Mouse (Mus musculus) C2C12 (cell line): ENCODE results near the gene Rims3. TPM values are rescaled to one million over a fixed set of nuclear protein-coding genes. Genes with fewer than 3 reads are reported as not detected.

ENCODE experiments used
- H3K27me3 ChIP-seq: one replicate; pipeline ENCODE4 v1.6.1; 2011; ENCODE audit not compliant: control insufficient read depth, insufficient read depth, insufficient read length
- H3K36me3 ChIP-seq: one replicate; pipeline ENCODE4 v1.6.1; 2011; ENCODE audit not compliant: control insufficient read depth, insufficient read depth
- H3K4me3 ChIP-seq: one replicate; pipeline ENCODE4 v1.5.1; 2011; ENCODE audit warnings: mild to moderate bottlenecking, control low read depth; ENCODE audit not compliant: poor library complexity, insufficient read depth, severe bottlenecking
- H3K79me2 ChIP-seq: one replicate; pipeline ENCODE4 v1.6.1; 2011; ENCODE audit not compliant: control insufficient read depth, insufficient read depth
- H3K79me3 ChIP-seq: one replicate; pipeline ENCODE4 v1.6.1; 2011; ENCODE audit warnings: low read depth, control low read depth
- H3ac ChIP-seq: one replicate; pipeline ENCODE3; 2011; ENCODE audit warnings: low read depth; ENCODE audit not compliant: control insufficient read depth, insufficient read length
- CEBPB ChIP-seq: IDR thresholded peaks from one replicate; pipeline ENCODE4 v1.6.1; 2011; ENCODE audit warnings: low read depth, mild to moderate bottlenecking, control low read depth, moderate library complexity
- CTCF ChIP-seq: IDR thresholded peaks from one replicate; pipeline ENCODE4 v1.5.1; 2011; ENCODE audit not compliant: control insufficient read depth, insufficient read depth, insufficient read length
- FOSL1 ChIP-seq: IDR thresholded peaks from one replicate; pipeline ENCODE4 v1.8.0; 2011; ENCODE audit warnings: mild to moderate bottlenecking, low read length; ENCODE audit not compliant: poor library complexity, insufficient read depth, severe bottlenecking
- MAX ChIP-seq: IDR thresholded peaks from one replicate; pipeline ENCODE4 v1.6.1; 2011; ENCODE audit warnings: mild to moderate bottlenecking, control low read depth
- MYOD1 ChIP-seq: IDR thresholded peaks from one replicate; pipeline ENCODE4 v1.6.1; 2011; ENCODE audit warnings: low read depth; ENCODE audit not compliant: control insufficient read depth, insufficient read length
- MYOG ChIP-seq: IDR thresholded peaks from one replicate; pipeline ENCODE4 v1.6.1; 2011; ENCODE audit not compliant: control insufficient read depth, insufficient read length; ENCODE audit errors: extremely low read depth
- USF1 ChIP-seq: IDR thresholded peaks from one replicate; pipeline ENCODE4 v1.6.1; 2011; ENCODE audit warnings: low read depth, mild to moderate bottlenecking, control low read depth, moderate library complexity
- polyA plus RNA-seq: library from polyadenylated mRNA; unstranded; fragments of >200 nt; fragmentation: generic; extraction: Trizol; gene quantifications from one replicate; pipeline ENCODE4 v1.2.1, GENCODE M21; 2012; ENCODE audit warnings: missing spikeins

Gene Rims3
- polyA plus RNA-seq, 1 experiment: 0.01 TPM

- no peak for TF ChIP-seq MYOG
- no peak for TF ChIP-seq FOSL1
- no peak for TF ChIP-seq CEBPB
- no peak for TF ChIP-seq USF1
- TF ChIP-seq MYOD1: no peak
- TF ChIP-seq CTCF: no peak
- no peak for TF ChIP-seq MAX
- H3K4me3 ChIP-seq: no peak overlapping the region
Measured at GRCm38 (mm10) chr4:120875961-120876360, 21.3 kb downstream of the Rims3 start.

GRCm38 (mm10) chr4:120878728-120879127 is 24.1 kb downstream of the Rims3 start:
- Histone ChIP-seq H3K4me3 (no peak overlapping the region), H3K79me3 (no peaks in the 10 kb centered on the region)
- no peak for TF ChIP-seq USF1
- TF ChIP-seq FOSL1: no peak
- TF ChIP-seq CEBPB: no peak
- TF ChIP-seq MYOG: no peak
- no peak for TF ChIP-seq MAX
- no peak for TF ChIP-seq MYOD1
- no peak for TF ChIP-seq CTCF

More at GRCm38 (mm10) chr4:120875961-120876360, 21.3 kb downstream of the Rims3 start:
- Histone ChIP-seq H3ac (no peak overlapping the region), H3K79me2 (no peaks in the 10 kb centered on the region), H3K79me3 (no peaks in the 10 kb centered on the region), H3K27me3 (peaks cover 45% of the 10 kb centered on the region), H3K36me3 (no peaks in the 10 kb centered on the region)

GRCm38 (mm10) chr4:120879386-120879785 is 24.8 kb downstream of the Rims3 start:
- TF ChIP-seq MYOD1: peak; percentile 9
- no peak for TF ChIP-seq CEBPB
- TF ChIP-seq USF1: no peak
- Histone ChIP-seq H3K79me2 (no peaks in the 10 kb centered on the region), H3K36me3 (no peaks in the 10 kb centered on the region), H3ac (no peak overlapping the region), H3K27me3 (peaks cover 13% of the 10 kb centered on the region), H3K4me3 (no peak overlapping the region), H3K79me3 (no peaks in the 10 kb centered on the region)

More at GRCm38 (mm10) chr4:120878728-120879127, 24.1 kb downstream of the Rims3 start:
- Histone ChIP-seq H3K79me2 (no peaks in the 10 kb centered on the region), H3ac (no peak overlapping the region), H3K36me3 (no peaks in the 10 kb centered on the region), H3K27me3 (peaks cover 20% of the 10 kb centered on the region)

GRCm38 (mm10) chr4:120880731-120881432 is 26.3 kb downstream of the Rims3 start:
- H3K27me3 ChIP-seq: peaks cover 6% of the 10 kb centered on the region
- no peak for TF ChIP-seq CTCF
- no peak for TF ChIP-seq FOSL1
- no peak for TF ChIP-seq MAX
- no peak for TF ChIP-seq CEBPB
- TF ChIP-seq MYOD1: no peak
- TF ChIP-seq MYOG: no peak
- no peak for TF ChIP-seq USF1
- no peaks in the 10 kb centered on the region for H3K36me3 ChIP-seq
- H3K4me3 ChIP-seq: no peak overlapping the region
- no peaks in the 10 kb centered on the region for H3K79me2 ChIP-seq
- no peak overlapping the region for H3ac ChIP-seq
- H3K79me3 ChIP-seq: no peaks in the 10 kb centered on the region

- no peak overlapping the region for H3K4me3 ChIP-seq
- no peak for TF ChIP-seq MAX
- TF ChIP-seq MYOD1: no peak
- no peak for TF ChIP-seq CEBPB
- TF ChIP-seq USF1: no peak
- no peak for TF ChIP-seq CTCF
- TF ChIP-seq FOSL1: no peak
- TF ChIP-seq MYOG: no peak
- no peak overlapping the region for H3ac ChIP-seq
- H3K27me3 ChIP-seq: peaks cover 10% of the 10 kb centered on the region
- no peaks in the 10 kb centered on the region for H3K79me2 ChIP-seq
- H3K36me3 ChIP-seq: no peaks in the 10 kb centered on the region
- H3K79me3 ChIP-seq: no peaks in the 10 kb centered on the region
Measured at GRCm38 (mm10) chr4:120882002-120882625, 27.5 kb downstream of the Rims3 start.
